Mouse (Mus musculus) megakaryocyte-erythroid progenitor cell, adult 5-6 weeks (primary cell): Measurements from ENCODE around the gene 4933407L21Rik. TPM values are rescaled to one million over a fixed set of nuclear protein-coding genes. Genes with fewer than 3 reads are reported as not detected.
"Not testable (repeated sequence)": the region's sequence is repeated elsewhere in the genome, so short reads cannot be mapped to it uniquely, and the experiment has no call there.

Experiments
- ATAC-seq: replicated peaks from 2 replicates; pipeline ENCODE4 v1.8.0; 2016; ENCODE audit warnings: mild to moderate bottlenecking, inconsistent platforms; ENCODE audit not compliant: severe bottlenecking, poor library complexity, low FRiP score, low TSS enrichment
- total RNA-seq, 2 experiments: library from RNA; stranded (forward) in 1 of 2; stranded (reverse) in 1 of 2; fragments of 200-1000, 215-1000 nt in 1 of 2; fragments of >200 nt in 1 of 2; fragmentation: Nextera tagmentation in 1 of 2; gene quantifications; 2 replicates each; pipeline ENCODE4 v1.2.3; 2014 to 2017

The 4933407L21Rik gene
- total RNA-seq, 2 experiments from 2014 or later = not detected

DNA sequence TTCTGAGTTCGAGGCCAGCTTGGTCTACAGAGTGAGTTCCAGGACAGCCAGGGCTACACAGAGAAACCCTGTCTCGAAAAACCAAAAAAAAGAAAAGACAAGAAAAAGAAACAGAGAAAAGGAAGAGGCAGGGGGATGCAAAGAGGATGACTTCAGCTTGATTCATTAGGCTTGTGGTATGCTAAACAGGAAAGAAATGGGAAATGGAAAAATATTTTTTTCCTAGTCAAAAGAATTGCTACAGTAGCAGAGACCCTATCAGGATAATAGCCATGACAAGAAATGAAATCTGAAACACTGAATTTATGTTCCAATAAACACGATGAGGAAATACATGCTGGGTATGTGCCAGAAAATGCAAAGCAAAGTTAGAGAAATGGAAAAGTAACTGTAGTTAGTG, 26.9 kb downstream of the 4933407L21Rik start:
- no peak for ATAC-seq

DNA sequence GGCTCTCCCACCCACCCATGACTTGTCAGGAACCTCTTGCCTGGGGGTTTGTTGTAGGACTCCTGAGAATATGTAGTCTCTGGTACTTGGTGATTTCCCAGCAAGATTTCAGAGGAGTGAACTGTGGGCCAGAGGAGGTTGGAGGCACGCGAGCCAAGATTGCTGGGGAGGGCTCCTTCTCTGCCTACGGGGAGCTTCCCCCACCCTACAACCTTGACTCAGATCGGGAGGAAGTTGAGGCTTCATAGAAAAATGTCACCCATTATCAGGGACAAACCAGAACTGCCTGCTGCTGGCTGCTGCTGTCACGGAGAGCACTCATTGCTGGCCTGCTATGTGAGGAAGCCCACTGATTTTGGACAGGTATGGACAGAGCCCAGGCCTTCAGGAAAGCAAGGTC, 29.0 kb downstream of the 4933407L21Rik start:
- ATAC-seq = no peak

- no peak for ATAC-seq
Measured at GRCm38 (mm10) chr1:85957942-85958619, 29.8 kb downstream of the 4933407L21Rik start.

DNA sequence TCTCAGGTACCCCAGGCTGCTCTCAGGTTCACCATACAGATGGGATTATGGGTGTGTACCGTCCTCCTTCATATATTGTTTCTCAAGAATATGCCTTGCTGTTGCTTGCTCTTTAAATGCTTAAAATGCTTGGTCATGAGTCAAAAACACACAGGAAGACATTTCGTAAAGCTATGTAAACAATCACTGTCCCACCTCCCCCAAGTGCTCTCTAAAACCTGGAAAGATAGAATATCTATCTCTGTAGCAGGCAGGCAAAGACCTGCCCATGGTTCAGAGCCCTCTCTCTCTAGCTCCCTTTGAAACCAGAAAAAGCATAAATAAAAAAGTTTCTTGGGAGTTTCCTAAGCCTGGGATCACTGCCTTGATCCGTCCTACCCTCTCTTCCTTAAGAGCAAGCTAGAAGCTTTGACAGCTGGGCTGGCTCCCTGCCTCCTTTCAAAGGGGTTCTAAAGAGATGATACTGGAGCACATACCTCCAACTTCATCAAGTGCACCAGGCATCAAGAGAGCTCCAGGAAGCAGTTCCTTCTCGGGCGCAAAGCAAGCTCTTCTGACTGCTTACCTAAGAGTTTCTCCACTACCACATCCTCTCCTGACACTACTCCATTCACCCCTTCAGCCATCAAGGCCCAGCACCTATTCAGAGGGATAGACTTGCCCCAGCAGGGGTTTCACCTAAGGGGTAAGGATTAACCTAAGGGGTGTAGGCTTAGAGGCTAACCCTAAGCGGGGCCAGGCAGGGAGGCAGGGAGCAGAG, 31.0 kb downstream of the 4933407L21Rik start:
- ATAC-seq = no peak

GRCm38 (mm10) chr1:85959889-85960276, 31.6 kb downstream of the 4933407L21Rik start:
- no peak for ATAC-seq

DNA sequence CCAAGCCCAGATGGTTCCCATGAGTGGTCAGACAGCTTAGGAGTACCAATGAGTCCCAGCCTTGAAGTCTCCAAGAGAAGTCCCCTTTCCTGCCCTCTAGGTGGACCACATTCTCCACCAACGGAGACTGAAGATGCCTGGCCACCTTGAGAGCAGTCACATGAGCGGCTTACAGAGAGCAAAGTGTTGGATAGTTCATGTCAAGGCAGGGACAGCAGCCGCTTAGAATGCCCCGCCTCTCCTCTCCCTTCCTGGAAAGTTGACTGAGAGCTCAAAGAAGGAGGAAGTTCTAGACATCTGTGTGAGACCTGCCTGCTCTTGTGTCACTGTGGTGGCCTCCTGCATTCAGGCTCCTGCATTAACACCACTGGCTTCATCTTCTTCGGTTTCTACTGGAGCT, 32.6 kb downstream of the 4933407L21Rik start, which contains the start of gene Gpr55:
Gpr55 (minus strand) TSS at position 135 of the 400 bp plus-strand sequence.
- no peak for ATAC-seq

DNA sequence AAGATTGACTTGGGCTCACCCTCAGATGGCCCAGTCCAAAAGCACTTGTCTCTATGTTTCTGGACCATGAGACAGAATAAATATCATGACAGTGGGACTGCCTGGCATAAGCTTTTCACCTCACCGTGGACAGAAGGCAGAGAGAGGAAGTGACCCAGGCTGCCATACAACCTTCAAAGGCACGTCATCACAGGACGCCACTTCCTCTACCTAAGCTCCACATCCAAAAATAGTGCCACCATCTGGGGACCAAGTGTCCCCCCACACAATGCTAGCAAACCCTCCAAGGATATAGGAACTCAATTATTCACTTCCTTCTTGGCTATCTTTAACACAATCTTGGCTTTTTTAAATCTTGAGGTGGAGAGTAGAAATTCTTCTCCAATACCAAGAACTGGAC, 33.8 kb downstream of the 4933407L21Rik start:
- ATAC-seq = no peak

DNA sequence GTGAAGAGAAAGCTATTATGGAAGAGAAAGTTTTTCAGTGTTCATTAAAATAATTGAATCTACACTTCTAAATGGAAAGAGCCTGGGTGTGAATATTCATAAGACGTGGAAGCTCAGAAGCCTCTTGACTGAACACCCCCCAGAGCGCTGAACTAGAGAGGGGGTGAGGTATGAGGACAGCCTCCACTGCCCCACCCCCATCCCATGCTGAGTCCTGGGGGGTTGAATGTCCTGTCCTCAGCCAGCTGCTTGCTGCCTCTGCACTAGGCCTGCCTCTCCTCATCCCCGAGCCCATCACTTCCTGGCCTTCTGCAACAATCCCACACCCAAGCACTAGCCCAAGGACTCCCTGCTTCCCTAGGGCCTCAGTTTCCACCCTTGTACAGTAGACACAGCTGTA, 37.6 kb downstream of the 4933407L21Rik start:
- no peak for ATAC-seq

GRCm38 (mm10) chr1:85969081-85969480, 40.8 kb downstream of the 4933407L21Rik start:
- no peak for ATAC-seq

DNA sequence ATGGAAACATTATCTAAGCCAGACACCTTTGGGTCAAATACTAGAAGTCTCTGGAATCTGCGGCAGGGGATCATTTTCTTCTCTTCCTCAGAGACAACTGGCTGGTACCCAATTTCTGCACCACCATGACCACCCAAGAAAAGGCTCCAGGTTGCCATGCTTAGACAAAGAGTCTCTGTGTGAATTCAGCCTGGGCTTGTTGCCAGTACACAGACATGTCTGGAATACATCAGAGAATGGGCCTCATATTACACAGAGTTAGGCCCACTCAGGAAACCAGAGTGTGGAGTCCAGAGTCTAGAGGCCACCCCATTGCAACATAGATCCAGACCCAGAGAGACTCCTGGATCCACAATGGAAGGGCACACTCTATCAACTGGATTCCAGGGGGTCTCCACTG, 41.2 kb downstream of the 4933407L21Rik start:
- ATAC-seq = no peak

DNA sequence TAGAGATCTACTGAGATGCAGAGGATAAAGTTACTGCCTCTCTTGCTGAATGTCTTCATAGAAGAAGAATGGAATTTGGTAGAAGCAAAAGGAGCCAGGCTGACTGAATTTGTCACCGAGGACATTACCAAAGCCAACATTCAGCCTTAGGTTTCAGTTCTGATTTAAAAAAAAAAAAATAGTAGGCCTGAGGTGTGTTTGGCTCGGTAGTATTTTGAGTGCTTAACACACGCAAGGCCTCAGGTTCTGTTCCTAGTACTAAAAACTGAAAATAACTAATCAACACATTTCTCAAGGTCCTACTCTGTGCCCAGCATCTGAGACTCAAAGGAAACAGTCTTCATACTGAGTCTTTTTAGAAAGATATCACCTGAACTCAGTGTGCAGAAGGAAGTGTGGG, 42.8 kb downstream of the 4933407L21Rik start:
- no peak for ATAC-seq

- no peak for ATAC-seq
Measured at GRCm38 (mm10) chr1:85972341-85972740, 44.1 kb downstream of the 4933407L21Rik start.

DNA sequence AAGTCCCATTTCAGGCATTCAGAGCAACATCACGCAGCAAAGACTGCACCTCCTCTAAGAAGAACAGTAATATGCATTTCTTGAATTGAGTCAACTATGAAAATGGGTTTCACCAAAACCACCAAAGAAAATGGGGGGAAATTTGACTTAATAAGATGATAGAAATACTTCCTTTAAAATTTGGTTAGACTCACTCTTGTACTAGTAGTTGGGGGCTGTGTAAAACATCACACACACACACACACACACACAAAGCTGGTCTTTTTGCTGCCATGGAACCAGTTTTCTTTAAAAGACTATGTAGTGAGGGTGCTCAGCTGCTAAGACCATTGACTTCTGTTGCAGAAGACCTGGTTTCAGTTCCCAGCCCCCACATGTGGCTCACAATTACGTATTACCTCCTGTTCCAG, 45.2 kb downstream of the 4933407L21Rik start:
- ATAC-seq = no peak

GRCm38 (mm10) chr1:85977709-85978108, 49.4 kb downstream of the 4933407L21Rik start:
- ATAC-seq = no peak

- no peak for ATAC-seq
Measured at GRCm38 (mm10) chr1:85981738-85982357, 53.6 kb downstream of the 4933407L21Rik start.

GRCm38 (mm10) chr1:85985784-85986183, 57.5 kb downstream of the 4933407L21Rik start:
- ATAC-seq = no peak

GRCm38 (mm10) chr1:85988351-85988750, 60.1 kb downstream of the 4933407L21Rik start:
- ATAC-seq = no peak

GRCm38 (mm10) chr1:85988882-85989281, 60.6 kb downstream of the 4933407L21Rik start:
- not testable (repeated sequence) for ATAC-seq
